Mouse (Mus musculus) G1E (cell line): ENCODE data around the gene Smim24. TPM values are rescaled to one million over a fixed set of nuclear protein-coding genes. Genes with fewer than 3 reads are reported as not detected.

Experiments used
- ATAC-seq: 2 replicates; pipeline ENCODE4 v1.8.0; 2016; ENCODE audit warnings: mild to moderate bottlenecking; ENCODE audit not compliant: insufficient number of reproducible peaks, poor library complexity, low FRiP score, severe bottlenecking; ENCODE audit errors: extremely low read depth
- DNase-seq: peaks from one replicate; pipeline ENCODE4 v3.0.0; 2012; ENCODE audit warnings: low spot score
- H3K27me3 ChIP-seq: 2 replicates; pipeline ENCODE4 v1.6.1; 2012; ENCODE audit warnings: mild to moderate bottlenecking, low read length, inconsistent platforms; ENCODE audit not compliant: insufficient read depth
- H3K36me3 ChIP-seq: replicated peaks from 2 replicates; pipeline ENCODE3; 2012; ENCODE audit warnings: mild to moderate bottlenecking, inconsistent platforms
- H3K4me1 ChIP-seq: 2 replicates; pipeline ENCODE4 v1.6.1; 2012; ENCODE audit warnings: low read depth, low read length, inconsistent platforms, mixed read lengths; ENCODE audit not compliant: insufficient read depth
- H3K4me3 ChIP-seq: 2 replicates; pipeline ENCODE4 v1.5.1; 2012; ENCODE audit warnings: low read depth, mild to moderate bottlenecking, inconsistent platforms, low read length, moderate library complexity, mixed read lengths
- H3K9me3 ChIP-seq: replicated peaks from 2 replicates; pipeline ENCODE4 v1.6.1; 2012; ENCODE audit warnings: inconsistent platforms
- CTCF ChIP-seq: IDR thresholded peaks from 2 replicates; pipeline ENCODE4 v1.5.1; 2012; ENCODE audit warnings: low read depth, low read length, inconsistent platforms, mixed read lengths
- GATA1 ChIP-seq: IDR thresholded peaks from 2 replicates; pipeline ENCODE4 v1.6.1; 2012; ENCODE audit warnings: borderline replicate concordance, low read length, inconsistent platforms, mixed read lengths
- GATA2 ChIP-seq: IDR thresholded peaks from 2 replicates; pipeline ENCODE4 v1.6.1; 2012; ENCODE audit warnings: low read depth, low read length, inconsistent platforms, borderline replicate concordance
- POLR2AphosphoS5 ChIP-seq: IDR thresholded peaks from 2 replicates; pipeline ENCODE4 v1.6.1; 2012; ENCODE audit warnings: low read depth, low read length, inconsistent platforms; ENCODE audit not compliant: insufficient replicate concordance
- TAL1 ChIP-seq: conservative IDR thresholded peaks from 2 replicates; pipeline ENCODE4 v1.6.1; 2012; ENCODE audit warnings: low read depth, low read length, inconsistent platforms, mixed read lengths
- polyA plus RNA-seq: library from polyadenylated mRNA; stranded (reverse); fragments of >175 nt; gene quantifications from 2 replicates; pipeline ENCODE4 v1.2.3, GENCODE M21; 2012
- total RNA-seq, 2 experiments: library from RNA; stranded (forward) in 1 of 2; stranded (reverse) in 1 of 2; fragments of 200-1000 nt in 1 of 2; fragments of >200 nt in 1 of 2; fragmentation: Nextera tagmentation in 1 of 2; gene quantifications; 2 replicates each; pipeline ENCODE4 v1.2.3; 2014 to 2017

The Smim24 gene
- total and polyA plus RNA-seq, 3 experiments = 1.6 to 13.8 (median 3.5) TPM

DNA sequence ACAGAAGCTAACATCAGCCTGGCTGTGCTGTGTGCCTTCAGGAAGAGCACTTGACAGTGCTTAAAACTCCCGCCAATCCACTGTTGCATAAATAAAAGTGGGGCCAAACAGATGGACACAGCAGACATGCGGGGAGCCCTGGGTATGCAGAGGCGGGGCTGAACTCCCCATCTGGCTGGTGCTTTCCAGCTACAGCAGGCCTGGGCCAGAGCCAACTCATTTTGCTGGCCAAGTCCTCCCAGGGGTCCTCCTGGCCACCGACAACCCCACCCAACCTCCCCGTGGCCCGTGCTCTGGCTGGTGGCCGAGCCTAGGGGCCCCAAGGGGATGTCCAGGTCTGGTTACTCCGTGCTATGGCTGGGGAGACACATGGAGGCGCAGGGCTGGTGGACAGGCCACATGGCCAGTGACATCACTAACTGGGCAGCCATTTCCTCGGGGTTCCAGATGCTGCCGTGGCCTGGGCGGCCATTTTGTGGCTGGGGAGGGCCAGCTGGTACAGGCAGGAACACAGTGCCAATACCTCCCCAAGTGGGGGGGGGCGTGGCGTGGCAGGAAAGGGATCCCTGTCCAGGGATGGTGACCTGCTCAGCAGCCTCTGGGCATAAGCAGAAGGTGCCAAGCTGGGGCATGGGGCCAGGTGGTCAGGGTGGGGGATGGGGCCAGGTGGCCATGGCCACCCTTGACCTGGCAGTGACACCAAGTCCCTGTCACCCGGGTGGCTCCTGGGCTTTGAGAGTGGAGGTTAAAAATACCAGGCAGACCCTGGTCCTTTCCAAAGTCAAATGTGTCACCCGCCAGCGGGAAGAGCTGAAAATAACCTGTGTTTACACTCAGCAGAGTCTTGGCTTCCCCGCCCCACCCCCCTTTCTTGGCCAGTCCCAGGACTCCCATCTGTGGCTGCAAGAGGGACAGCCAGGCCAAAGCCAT, 18.9 kb downstream of the Smim24 start:
- Histone ChIP-seq H3K4me3 (peak overlapping the region; percentile 36; the same call in 1 of the 2 replicates), H3K9me3 (no peaks in the 10 kb centered on the region), H3K36me3 (peaks cover 28% of the 10 kb centered on the region), H3K27me3 (peaks cover 23% of the 10 kb centered on the region; the same call in 1 of the 2 replicates), H3K4me1 (peaks cover 99% of the 10 kb centered on the region)
- no peak for DNase-seq
- ATAC-seq = no peak
- TF ChIP-seq GATA1 (no peak), TAL1 (no peak), GATA2 (no peak), CTCF (no peak), POLR2AphosphoS5 (no peak)

DNA sequence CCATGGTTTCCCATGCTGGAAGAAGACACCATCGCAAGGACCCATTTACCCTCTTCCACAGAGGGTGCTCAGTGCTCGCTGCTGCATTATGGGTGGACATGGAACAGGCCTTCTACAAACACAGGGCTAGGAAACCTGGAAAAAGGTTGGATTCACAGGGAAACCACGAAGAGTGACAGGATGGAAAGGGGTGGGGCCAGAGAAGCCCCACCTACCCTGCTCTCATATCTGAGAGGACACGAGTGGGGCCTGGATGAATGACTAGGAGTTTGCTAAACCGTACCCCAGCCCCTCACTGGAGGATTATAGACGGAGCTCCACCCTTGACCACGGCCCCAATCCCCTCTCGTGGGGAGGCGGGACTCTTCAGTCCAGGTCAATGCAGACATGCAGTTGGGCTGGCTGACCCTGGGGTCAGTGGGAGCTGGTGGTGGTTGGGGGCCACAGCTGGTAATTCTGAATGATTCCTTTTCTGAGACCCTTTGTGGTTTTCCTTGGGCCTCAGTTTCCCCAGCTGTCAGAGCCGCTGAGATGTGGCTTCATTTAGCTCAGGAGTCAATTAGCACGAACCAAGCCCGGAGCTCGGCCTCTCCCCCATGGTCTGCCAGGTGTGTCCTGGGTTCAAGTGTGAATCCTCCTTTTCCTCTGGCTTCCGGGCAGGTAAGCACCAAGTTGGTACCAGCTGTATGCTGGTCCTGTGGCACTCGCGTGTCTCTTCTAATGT, 19.9 kb downstream of the Smim24 start:
- DNase-seq = no peak
- H3K36me3 ChIP-seq = peaks cover 28% of the 10 kb centered on the region
- no peak overlapping the region; the same call in 1 of the 2 replicates for H3K4me3 ChIP-seq
- TF ChIP-seq TAL1 = no peak
- TF ChIP-seq GATA1 = no peak
- TF ChIP-seq CTCF = no peak
- TF ChIP-seq GATA2 = no peak
- TF ChIP-seq POLR2AphosphoS5 = no peak
- peaks cover 22% of the 10 kb centered on the region for H3K27me3 ChIP-seq
- ATAC-seq = no peak
- H3K4me1 ChIP-seq = peaks cover 98% of the 10 kb centered on the region
- no peaks in the 10 kb centered on the region for H3K9me3 ChIP-seq

DNA sequence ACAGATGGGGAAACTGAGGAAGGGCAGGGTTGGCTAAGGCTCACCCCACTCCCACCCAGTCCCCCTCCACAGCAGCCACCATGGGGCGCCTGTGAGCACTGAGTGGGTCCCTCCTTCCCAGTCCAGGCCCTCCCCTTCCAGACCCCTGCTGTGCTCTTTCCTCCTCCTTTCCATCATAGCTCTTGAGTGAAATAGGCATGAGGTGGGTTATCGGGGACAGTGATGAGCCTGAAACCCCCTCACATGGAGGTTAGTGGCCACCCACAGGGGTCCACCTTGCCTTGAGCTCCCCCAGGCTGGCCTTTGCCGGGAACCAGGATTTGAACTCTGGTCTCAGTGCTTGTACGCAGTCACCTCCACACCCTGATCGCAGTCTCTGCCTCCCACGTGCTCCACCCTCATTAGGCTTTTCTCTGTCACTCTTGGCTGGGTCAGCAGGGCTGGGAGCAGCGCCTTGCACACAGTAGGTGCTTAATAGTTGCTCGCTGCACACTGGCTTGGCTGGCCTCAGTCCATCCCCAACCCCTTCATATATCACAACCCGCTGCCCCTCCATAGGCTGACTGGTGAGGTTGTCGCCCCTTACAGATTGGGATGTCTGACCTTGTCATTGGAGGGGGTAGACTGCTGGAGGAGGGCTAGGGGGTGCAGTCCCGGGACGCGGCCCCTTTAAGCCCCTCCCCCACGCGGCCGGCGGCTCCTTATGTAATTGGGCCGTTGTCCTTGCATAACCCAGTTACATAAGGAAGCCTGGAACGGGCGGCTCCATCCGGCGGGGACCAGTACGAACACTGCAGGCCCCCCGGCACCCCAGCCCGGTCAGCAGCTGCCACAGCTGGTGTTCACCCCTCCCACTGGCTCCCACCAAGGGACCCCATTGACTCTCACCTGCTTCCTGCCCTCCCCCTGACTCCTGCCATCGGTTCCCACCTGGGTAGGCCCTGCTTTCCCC, 20.7 kb downstream of the Smim24 start:
- DNase-seq = no peak
- TF ChIP-seq GATA2 (no peak), TAL1 (no peak), GATA1 (no peak)
- H3K9me3 ChIP-seq = no peaks in the 10 kb centered on the region
- peaks cover 94% of the 10 kb centered on the region for H3K4me1 ChIP-seq
- peak overlapping the region; percentile 53; the same call in 1 of the 2 replicates for H3K4me3 ChIP-seq
- H3K27me3 ChIP-seq = peaks cover 21% of the 10 kb centered on the region
- peaks cover 26% of the 10 kb centered on the region for H3K36me3 ChIP-seq
- no peak for ATAC-seq

DNA sequence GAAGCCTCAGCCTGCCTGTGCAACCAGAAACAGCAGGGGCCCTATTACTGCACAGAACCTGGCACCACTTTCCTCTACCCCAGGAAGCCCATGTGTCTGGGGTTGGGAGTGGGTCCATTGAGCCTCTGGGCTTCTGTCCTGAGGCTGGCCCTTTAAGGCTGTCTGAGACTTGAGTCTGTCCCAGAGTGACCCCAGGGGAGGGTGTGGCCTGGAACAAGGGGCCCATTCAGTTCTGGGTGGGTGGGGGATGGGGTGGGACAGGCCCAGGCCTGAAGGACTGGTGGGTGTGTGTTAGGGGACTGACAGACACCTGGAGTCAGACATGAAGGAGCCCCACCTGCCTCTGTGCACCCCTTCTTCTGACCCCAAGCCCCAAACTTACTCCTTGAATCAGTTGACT, 21.8 kb downstream of the Smim24 start:
- ATAC-seq (no peak), DNase-seq (no peak)
- Histone ChIP-seq H3K4me3 (no peak overlapping the region; the same call in 1 of the 2 replicates), H3K27me3 (peaks cover 27% of the 10 kb centered on the region), H3K36me3 (peaks cover 26% of the 10 kb centered on the region), H3K4me1 (peaks cover 89% of the 10 kb centered on the region), H3K9me3 (no peaks in the 10 kb centered on the region)
- TF ChIP-seq GATA2 (no peak), GATA1 (no peak), TAL1 (no peak), POLR2AphosphoS5 (no peak), CTCF (no peak)

DNA sequence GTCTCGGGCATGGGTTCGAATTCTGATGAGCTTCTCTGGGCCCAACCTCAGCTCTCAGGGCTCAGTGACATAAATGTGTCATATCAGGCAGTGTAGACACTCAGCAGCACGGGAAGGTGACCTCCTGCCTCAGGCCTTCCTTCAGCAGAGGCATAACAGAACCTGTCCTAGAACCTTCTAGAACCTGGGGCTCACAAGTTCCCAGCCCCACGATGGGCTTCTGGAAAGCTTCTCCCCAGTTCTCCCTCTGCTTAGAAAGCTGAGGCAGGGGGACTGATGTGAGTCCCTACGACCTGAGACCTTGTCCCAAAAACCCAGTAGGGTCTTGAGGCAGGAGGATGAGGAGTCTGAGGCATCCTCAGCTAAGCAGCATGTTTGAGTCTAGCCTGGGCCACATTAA, 22.3 kb downstream of the Smim24 start:
- peaks cover 85% of the 10 kb centered on the region for H3K4me1 ChIP-seq
- DNase-seq (no peak), ATAC-seq (no peak)
- peaks cover 29% of the 10 kb centered on the region for H3K36me3 ChIP-seq
- no peak for TF ChIP-seq GATA2
- TF ChIP-seq GATA1 = no peak
- TF ChIP-seq TAL1 = no peak
- TF ChIP-seq CTCF = no peak
- TF ChIP-seq POLR2AphosphoS5 = no peak
- peaks cover 32% of the 10 kb centered on the region for H3K27me3 ChIP-seq
- H3K9me3 ChIP-seq = no peaks in the 10 kb centered on the region
- H3K4me3 ChIP-seq = no peak overlapping the region
